Mouse (Mus musculus): ENCODE results near the gene Abcg4. TPM values are rescaled to one million over a fixed set of nuclear protein-coding genes. Genes with fewer than 3 reads are reported as not detected.
"Not testable (repeated sequence)": the region's sequence is repeated elsewhere in the genome, so short reads cannot be mapped to it uniquely, and the experiment has no call there.

The Abcg4 gene
- polyA plus RNA-seq (2012; rRNA removed): 1.2 and 2.7 TPM in 2 replicates

- peaks cover 15% of the 10 kb centered on the region for H3K4me1 ChIP-seq (replicated peaks; ENCODE audit: control insufficient read depth, insufficient read depth, low read length)
- H3K4me3 ChIP-seq (ENCODE audit: control insufficient read depth, insufficient read depth, low read length): peak within 1 kb of the TSS; percentile 9; the same call in 1 of the 2 replicates
- TF ChIP-seq CTCF (IDR thresholded peaks at IDR 0.05; ENCODE audit: borderline replicate concordance, control insufficient read depth, extremely low read depth, insufficient read depth, low read length, poor library complexity): no peak
- TF ChIP-seq POLR2A (IDR thresholded peaks at IDR 0.05; ENCODE audit: control insufficient read depth, extremely low read depth, insufficient read depth, low read length, poor library complexity): no peak
- 8% methylated on average over 38 of the region's 38 CpGs for WGBS
- H3K27ac ChIP-seq (ENCODE audit: control insufficient read depth, insufficient read depth, low read length): no peak within 1 kb of the TSS
- H3K36me3 ChIP-seq (ENCODE audit: control insufficient read depth, insufficient read depth, low read length): peaks cover 15% of the 10 kb centered on the region
- no peak for DNase-seq
- peaks cover 20% of the 10 kb centered on the region for H3K27me3 ChIP-seq (ENCODE audit: control insufficient read depth, insufficient read depth, low read length)
These were observed at the start of gene Abcg4 for GRCm38 (mm10) chr9:44288076-44288958. Gene Abcg4, minus strand, starts transcription at chr9:44288615.

GRCm38 (mm10) chr9:44337436-44338169, 49.2 kb upstream of the Abcg4 start:
- H3K27ac ChIP-seq (ENCODE audit: control insufficient read depth, insufficient read depth, low read length): 0 out of 2 replicates have a peak overlapping the region, but pooled peaks have one; percentile 15
- no peak overlapping the region for H3K4me3 ChIP-seq (ENCODE audit: control insufficient read depth, insufficient read depth, low read length)
- no peak for TF ChIP-seq POLR2A (IDR thresholded peaks at IDR 0.05; ENCODE audit: control insufficient read depth, extremely low read depth, insufficient read depth, low read length, poor library complexity)
- no peak for TF ChIP-seq CTCF (IDR thresholded peaks at IDR 0.05; ENCODE audit: borderline replicate concordance, control insufficient read depth, extremely low read depth, insufficient read depth, low read length, poor library complexity)
- no peak for DNase-seq
- H3K36me3 ChIP-seq (ENCODE audit: control insufficient read depth, insufficient read depth, low read length): peaks cover 10% of the 10 kb centered on the region
- WGBS: 91% methylated on average over 9 of the region's 9 CpGs
- no peaks in the 10 kb centered on the region for H3K27me3 ChIP-seq (ENCODE audit: control insufficient read depth, insufficient read depth, low read length)
- peaks cover 11% of the 10 kb centered on the region for H3K4me1 ChIP-seq (replicated peaks; ENCODE audit: control insufficient read depth, insufficient read depth, low read length)

DNA sequence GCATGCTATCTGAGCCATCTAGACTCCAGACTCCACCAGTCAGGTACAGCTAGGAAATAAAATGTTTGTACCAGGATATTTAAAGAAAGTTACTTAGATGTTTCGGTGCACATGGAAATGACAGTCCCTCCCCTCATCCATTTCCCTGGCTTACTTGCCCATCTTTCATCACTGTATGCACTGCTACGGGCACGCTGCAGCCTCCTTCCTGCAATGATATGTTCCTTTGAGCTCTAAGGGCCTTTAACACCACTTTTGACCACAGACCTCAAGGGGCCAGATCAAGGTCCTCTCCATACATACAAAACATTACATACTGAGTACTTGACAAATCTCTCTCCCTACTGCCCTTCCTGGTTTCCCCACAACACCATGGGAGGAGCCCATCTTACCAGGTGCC, 48.5 kb upstream of the Abcg4 start:
- 73% methylated on average over 3 of the region's 3 CpGs for WGBS

GRCm38 (mm10) chr9:44336513-44336912, 48.1 kb upstream of the Abcg4 start:
- peaks cover 11% of the 10 kb centered on the region for H3K4me1 ChIP-seq (replicated peaks; ENCODE audit: control insufficient read depth, insufficient read depth, low read length)
- not testable (repeated sequence) for H3K27ac ChIP-seq (ENCODE audit: control insufficient read depth, insufficient read depth, low read length); H3K27me3 ChIP-seq (ENCODE audit: control insufficient read depth, insufficient read depth, low read length); DNase-seq
- peaks cover 10% of the 10 kb centered on the region for H3K36me3 ChIP-seq (ENCODE audit: control insufficient read depth, insufficient read depth, low read length)
- peak overlapping the region; percentile 26 for H3K4me3 ChIP-seq (ENCODE audit: control insufficient read depth, insufficient read depth, low read length)
- WGBS: 49% methylated on average over 4 of the region's 4 CpGs

More for the DNA sequence above, 48.5 kb upstream of the Abcg4 start:
- Histone ChIP-seq H3K36me3 (ENCODE audit: control insufficient read depth, insufficient read depth, low read length) (peaks cover 10% of the 10 kb centered on the region), H3K27ac (ENCODE audit: control insufficient read depth, insufficient read depth, low read length) (no peak overlapping the region), H3K4me1 (replicated peaks; ENCODE audit: control insufficient read depth, insufficient read depth, low read length) (peaks cover 11% of the 10 kb centered on the region), H3K27me3 (ENCODE audit: control insufficient read depth, insufficient read depth, low read length) (no peaks in the 10 kb centered on the region), H3K4me3 (ENCODE audit: control insufficient read depth, insufficient read depth, low read length) (no peak overlapping the region)
- DNase-seq: no peak
- no peak for TF ChIP-seq CTCF (IDR thresholded peaks at IDR 0.05; ENCODE audit: borderline replicate concordance, control insufficient read depth, extremely low read depth, insufficient read depth, low read length, poor library complexity)
- TF ChIP-seq POLR2A (IDR thresholded peaks at IDR 0.05; ENCODE audit: control insufficient read depth, extremely low read depth, insufficient read depth, low read length, poor library complexity): no peak

DNA sequence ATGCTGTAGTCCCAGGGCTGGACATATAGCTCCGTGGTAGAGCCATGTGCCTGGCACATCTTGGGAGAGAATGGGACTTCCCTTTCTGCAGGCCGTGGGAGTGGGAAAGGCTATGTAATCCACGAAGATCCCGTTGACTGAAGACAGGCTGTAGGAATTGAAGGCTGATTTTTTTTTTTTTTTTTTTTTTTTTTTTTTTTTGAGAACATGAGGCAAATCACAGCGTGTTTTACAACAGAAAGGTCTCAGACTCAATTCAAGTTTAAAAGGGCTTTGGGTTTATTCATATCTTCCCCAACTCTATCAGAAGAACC, 47.6 kb upstream of the Abcg4 start:
- peaks cover 11% of the 10 kb centered on the region for H3K4me1 ChIP-seq (replicated peaks; ENCODE audit: control insufficient read depth, insufficient read depth, low read length)
- H3K27me3 ChIP-seq (ENCODE audit: control insufficient read depth, insufficient read depth, low read length): no peaks in the 10 kb centered on the region
- 5% methylated on average over 5 of the region's 5 CpGs for WGBS
- TF ChIP-seq POLR2A (IDR thresholded peaks at IDR 0.05; ENCODE audit: control insufficient read depth, extremely low read depth, insufficient read depth, low read length, poor library complexity) (no peak), CTCF (IDR thresholded peaks at IDR 0.05; ENCODE audit: borderline replicate concordance, control insufficient read depth, extremely low read depth, insufficient read depth, low read length, poor library complexity) (no peak)
- H3K4me3 ChIP-seq (ENCODE audit: control insufficient read depth, insufficient read depth, low read length): peak overlapping the region; percentile 73
- no peak for DNase-seq
- no peak overlapping the region; the same call in 1 of the 2 replicates for H3K27ac ChIP-seq (ENCODE audit: control insufficient read depth, insufficient read depth, low read length)
- H3K36me3 ChIP-seq (ENCODE audit: control insufficient read depth, insufficient read depth, low read length): peaks cover 10% of the 10 kb centered on the region

GRCm38 (mm10) chr9:44335331-44336092, 47.1 kb upstream of the Abcg4 start:
- Histone ChIP-seq H3K4me3 (ENCODE audit: control insufficient read depth, insufficient read depth, low read length) (peak overlapping the region; percentile 73), H3K36me3 (ENCODE audit: control insufficient read depth, insufficient read depth, low read length) (peaks cover 10% of the 10 kb centered on the region), H3K27ac (ENCODE audit: control insufficient read depth, insufficient read depth, low read length) (peak overlapping the region; percentile 28; the same call in 1 of the 2 replicates), H3K27me3 (ENCODE audit: control insufficient read depth, insufficient read depth, low read length) (no peaks in the 10 kb centered on the region), H3K4me1 (replicated peaks; ENCODE audit: control insufficient read depth, insufficient read depth, low read length) (peaks cover 11% of the 10 kb centered on the region)
- WGBS: under 1% methylated on average over 50 of the region's 50 CpGs
- DNase-seq: no peak
- TF ChIP-seq POLR2A (IDR thresholded peaks at IDR 0.05; ENCODE audit: control insufficient read depth, extremely low read depth, insufficient read depth, low read length, poor library complexity) (no peak), CTCF (IDR thresholded peaks at IDR 0.05; ENCODE audit: borderline replicate concordance, control insufficient read depth, extremely low read depth, insufficient read depth, low read length, poor library complexity) (no peak)
